Mouse (Mus musculus) spleen, postnatal 0 days (tissue): ENCODE measurements around the gene Tpm3-rs7. TPM values are rescaled to one million over a fixed set of nuclear protein-coding genes. Genes with fewer than 3 reads are reported as not detected.

ENCODE experiments used
- polyA plus RNA-seq: library from polyadenylated mRNA; unstranded; fragments of >200 nt; fragmentation: Nextera tagmentation; extraction: Ambion mirVana; gene quantifications from 2 replicates; pipeline ENCODE4 v1.2.1, GENCODE M21; 2015

Tpm3-rs7 gene
- polyA plus RNA-seq, result 3.9 and 4.1 TPM in 2 replicates

GRCm38 (mm10) chr14:113314499-113314898, at the start of gene Tpm3-rs7:
TSS of gene Tpm3-rs7 (plus strand) at chr14:113314608.

